Mouse (Mus musculus) NIH3T3 (cell line): ENCODE measurements around the gene Spock1.

Experiments
- DNase-seq: peaks from one replicate; pipeline ENCODE4 v3.0.0-alpha.2; 2012; ENCODE audit warnings: low read depth

Gene Spock1

DNA sequence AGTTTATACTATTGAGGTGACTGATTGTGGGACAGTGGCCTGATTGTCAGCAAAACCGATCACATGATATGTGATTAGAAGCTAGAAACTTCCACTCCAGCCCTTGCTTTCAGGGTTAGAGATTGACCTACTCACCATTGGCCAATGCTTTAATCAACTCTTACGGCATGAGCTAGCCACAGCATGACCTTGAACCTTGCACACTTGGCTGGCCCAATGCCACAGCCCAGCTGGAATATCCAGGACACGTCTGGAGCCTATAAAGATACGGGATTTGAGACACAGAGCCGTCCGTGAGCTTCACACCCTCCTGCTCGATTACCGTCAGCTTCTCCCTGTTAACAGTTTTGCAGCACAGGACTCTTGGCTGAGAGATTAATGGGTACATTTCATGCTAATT, 251.5 kb downstream of the Spock1 start:
- no peak for DNase-seq

DNA sequence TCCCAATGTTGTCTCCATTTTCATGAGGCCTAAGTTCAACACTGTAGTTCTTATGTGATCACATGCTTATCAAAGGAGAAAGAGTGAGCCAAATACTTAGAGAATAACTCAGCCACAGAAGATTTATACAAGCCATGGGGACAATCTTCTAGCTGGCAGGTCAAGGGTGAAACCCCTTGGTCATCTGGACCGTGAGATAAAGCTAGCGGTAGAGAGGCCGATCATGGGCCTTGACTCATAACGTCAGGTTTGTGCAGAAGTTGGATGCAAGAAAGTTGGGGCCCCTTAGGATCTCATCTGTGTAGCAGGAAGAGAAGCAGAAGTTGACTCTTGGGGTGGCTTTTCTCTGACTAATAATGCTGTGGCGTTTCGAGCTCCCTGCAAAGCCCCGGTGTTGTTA, 253.8 kb downstream of the Spock1 start:
- DNase-seq = no peak

DNA sequence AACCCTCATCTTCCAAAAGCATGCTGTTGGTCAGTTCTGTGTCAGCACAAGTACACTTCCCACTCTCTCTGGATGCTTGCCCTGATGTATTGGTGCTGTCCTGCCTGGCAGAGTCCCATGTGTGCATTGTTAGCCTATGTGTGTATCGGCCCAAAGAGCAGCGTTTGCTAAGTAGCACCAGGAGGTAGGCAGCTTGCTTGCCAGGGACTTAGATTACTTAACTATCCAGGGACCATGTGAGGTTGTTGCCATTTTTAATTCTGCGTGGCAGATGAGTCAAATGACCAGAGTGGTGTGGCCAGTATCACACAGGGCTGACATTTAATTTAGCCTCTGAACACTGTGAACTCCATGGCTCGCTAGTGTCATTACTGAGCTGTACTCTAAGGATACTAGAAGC, 256.9 kb downstream of the Spock1 start:
- DNase-seq = no peak

DNA sequence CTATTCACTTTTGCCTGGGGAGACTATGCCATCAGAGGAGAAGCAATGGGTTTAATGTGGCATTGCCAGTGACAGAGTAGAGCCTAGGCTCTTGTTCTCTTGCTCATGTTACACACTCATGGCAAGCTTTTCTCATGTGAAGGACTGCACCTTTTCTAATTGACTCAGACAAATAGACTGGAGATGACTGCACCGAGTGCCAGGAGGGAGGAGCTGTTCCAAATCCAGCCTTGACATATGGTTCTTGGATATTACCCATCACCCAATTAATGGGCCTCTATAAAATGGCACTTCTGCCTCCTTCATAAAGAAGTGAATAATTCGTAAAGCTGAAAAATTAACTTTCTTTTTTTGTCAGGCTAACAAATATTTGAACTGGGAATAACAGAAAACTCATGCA, 259.3 kb downstream of the Spock1 start:
- no peak for DNase-seq

DNA sequence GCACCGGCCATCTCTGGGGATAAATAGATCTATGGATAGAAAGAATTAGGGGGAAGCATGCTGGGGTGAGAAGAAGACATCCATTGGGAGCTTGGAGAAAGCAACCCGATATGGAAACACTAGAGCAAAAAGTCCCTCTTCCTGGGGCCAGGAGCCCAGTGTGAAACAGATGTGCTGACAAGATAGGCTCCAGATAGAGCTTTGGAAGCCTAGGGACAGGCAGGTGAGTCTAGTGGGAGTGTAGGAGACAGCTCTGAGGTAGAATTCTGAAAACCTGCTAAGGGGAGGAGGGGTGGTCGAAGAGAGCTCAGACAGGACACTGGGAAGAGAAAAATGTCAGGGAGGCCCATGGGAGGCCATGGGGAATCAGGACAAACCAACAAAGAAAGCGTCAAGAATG, 260.7 kb downstream of the Spock1 start:
- DNase-seq = no peak

DNA sequence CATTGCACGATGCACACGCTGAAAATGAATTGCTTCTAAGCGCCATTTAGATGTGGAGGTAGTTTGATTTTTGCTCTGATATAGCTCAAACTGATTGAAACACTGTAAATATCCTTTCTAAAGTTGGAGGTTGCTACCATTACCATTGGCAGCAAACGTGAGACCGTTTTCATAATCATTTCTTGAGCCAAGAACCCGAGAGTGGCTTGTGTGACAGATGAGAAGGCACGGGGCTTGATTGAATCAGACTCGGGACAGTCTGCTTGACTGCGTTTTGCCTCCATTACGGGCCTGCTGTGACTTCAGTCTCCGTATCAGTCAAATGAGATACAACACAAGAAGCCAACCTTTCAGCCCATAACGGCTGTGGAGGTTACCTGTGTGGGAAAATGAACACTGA, 265.1 kb downstream of the Spock1 start:
- no peak for DNase-seq

DNA sequence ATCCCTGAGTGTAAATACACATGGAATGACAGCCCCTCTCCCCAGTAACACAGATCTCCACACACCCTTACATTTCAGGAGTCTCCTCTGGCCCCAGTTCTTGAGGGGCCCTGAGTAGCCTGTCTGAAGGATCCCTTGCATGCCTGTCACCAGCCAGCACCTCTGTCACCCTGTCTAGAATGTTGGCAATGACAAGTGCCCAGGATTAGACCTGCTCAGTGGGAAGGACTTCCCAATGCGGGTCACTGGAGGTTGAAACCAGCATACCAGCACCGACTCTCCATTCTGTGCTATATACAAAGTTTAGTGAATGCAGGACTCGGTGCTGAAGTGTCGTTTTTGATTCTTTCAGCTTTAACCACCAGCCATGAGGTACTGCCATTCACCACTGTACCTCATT, 266.5 kb downstream of the Spock1 start:
- DNase-seq = no peak

DNA sequence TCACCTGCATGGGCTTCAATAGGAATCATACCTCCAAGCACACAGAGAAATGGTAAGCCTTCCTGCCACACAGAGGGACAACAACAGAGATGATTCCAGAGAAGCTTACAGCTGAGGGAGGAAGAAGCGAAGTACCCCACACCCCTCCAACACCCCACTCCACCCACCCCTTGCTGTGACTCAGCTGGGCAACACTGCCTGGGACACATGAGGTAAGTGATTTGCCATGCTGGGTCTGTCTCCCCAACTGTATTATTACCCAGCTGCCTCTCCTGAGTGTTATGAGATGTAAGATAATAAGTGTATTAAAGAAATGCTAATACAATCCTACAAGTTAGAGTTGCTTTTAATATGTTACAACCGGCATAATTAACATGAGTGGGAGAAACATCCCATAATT, 267.2 kb downstream of the Spock1 start:
- DNase-seq = no peak

DNA sequence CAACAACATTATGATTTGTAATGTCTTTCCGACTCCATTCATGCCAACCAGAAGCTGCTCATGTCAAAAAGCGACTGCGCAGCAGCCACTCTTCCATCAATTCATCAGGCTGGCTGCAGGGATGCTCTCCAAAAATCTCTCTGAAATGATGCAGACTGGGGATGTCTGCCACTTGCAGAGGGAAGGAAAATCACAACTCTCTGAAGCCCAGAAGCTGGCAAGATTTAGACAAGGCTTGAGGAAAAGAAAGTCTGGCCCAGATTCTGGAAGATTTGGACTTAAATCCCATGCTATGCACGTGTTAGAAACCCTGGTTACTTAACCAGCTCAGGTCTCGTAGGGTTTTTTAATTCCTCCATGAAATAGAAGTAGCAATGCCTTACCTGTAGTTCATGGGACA, 269.3 kb downstream of the Spock1 start:
- no peak for DNase-seq

DNA sequence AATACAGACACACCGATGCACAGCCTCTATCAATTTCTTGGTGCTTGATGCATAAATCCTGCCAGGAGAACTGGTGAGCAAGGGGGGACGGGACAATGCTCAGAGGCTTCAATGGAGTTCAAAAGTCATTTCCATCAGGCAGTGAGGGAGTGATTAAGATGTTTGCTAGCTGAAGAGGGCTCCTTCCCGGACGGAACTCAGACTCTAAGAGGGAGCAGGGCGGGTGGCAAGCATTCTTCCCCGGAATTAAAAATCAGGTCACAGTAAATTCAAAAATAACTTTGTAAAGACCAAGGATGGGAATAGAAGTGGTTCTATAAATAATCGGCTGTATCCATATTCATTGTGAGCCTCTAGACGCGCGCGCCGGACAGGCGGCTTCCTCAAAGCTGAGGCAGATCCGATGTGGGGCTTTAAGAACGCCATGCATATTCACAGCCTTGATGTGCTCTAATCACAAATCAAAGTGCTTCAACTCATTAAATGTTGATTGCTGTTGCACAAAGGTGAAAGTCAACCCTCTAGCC, 270.5 kb downstream of the Spock1 start:
- DNase-seq = no peak

DNA sequence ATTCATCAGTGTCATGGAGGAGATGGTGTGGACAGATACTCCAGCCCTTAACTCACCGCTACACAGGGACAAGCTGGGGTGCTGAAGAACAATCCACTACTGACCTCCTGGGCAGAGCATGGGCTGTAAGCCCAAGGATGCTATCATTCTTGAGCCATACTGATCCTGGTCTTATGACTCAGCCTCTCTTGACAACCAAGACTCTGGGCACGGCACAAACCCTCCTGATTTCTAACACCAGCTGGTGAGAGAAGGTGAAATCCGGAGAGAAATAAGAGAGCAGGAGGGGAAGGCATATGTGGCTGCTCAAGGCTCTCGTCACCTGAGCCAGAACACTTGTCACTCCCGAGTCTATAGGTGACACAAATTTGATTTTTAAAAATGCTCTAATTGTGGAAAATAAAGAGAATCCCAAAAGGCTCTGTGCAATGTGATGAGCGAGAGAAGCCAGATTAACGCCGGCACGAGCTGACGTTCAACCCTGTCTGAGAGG, 271.0 kb downstream of the Spock1 start:
- DNase-seq = no peak

DNA sequence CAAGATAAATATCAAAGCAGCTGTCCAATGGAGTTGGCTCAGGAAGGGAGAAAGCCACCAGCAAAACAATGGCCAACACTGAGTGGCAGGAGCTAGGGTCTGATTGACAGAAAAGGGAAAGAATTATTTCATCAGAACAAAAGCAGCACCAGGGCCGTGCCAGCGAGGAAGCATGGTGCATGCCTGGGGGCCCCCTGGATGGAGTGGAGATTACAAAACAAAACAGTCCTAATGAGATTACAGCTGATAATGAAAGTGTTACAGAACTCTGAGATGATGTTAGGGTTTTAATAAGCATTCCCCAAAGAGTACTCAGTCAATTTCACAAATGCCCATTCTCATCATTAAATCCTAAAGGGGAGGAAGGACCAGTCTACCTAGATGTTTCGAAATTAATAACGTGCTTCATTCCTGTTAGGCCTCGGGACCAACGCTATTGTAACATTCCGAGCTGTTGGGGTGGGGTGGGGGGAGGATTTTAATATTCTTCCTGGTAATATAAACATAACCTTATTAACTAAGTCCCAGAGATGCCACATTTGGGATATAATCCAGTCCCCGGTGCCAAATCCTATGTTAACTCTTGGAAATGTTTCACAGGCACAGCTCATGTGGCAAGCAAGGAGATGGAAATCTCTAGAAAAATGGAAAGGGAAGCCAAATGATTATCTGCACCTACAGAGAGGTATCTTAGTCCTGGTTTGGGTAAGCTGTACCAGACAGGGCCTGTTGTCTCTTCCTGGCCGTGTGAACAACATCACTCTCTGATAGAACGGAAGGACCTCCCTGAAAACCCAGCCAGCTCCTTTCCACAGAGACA, 271.7 kb downstream of the Spock1 start:
- DNase-seq = no peak

DNA sequence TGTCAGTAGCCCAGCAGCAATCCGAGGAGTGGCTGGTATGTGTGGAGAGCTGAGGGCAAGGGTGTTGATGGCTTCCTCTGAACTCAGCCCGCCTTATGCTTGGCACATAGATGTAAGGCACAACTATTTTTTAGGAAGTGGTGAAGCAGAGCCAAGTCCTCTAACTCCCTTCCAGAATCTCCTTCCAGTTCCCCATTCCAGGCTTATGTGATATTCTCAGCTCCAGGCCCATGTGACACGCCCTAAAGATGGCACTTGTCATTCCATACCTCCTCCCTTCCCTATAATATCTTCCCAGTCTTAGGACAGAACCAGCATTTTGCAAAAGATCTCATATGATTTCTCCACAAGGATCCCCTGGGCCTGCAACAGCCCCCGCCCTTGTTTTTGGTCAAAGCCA, 277.6 kb downstream of the Spock1 start:
- DNase-seq = no peak

DNA sequence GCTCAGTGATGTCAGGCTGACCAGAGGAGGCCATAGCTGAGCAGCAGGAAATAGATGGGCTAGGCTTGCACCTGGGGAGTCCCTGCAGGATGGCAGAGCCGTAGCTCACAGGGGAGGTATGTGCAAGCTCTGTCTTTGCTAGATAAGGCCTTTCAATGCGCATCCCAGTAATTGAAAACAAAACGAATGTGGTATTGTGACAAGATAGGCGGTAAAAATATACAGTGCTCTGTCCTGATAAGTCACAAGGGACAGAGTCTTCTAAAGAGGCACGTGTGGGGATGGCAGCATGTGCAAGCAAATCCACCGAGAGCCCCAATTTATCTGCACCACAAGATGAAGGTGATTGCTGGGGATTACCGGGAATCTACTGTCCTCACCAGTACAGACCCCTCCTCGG, 279.9 kb downstream of the Spock1 start:
- no peak for DNase-seq

DNA sequence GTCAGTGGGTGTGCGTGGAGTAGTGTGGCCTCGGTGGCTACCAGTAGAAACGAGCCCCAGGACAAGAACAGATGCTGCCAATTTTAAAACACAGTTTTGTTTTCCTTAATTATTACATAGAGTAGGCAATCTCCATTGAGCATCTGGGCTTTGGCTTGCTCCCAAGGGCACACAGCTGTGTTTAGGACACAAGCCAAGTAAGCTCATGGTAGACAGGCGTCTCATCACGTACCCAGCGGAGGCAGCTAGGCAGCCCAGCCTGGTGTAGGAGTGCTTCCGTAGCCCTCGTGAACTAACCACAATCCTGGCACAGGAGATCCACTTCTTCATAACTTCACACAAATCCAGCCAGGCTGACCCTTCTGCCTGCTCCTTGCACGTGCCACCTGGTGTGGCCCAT, 281.7 kb downstream of the Spock1 start:
- DNase-seq = no peak

DNA sequence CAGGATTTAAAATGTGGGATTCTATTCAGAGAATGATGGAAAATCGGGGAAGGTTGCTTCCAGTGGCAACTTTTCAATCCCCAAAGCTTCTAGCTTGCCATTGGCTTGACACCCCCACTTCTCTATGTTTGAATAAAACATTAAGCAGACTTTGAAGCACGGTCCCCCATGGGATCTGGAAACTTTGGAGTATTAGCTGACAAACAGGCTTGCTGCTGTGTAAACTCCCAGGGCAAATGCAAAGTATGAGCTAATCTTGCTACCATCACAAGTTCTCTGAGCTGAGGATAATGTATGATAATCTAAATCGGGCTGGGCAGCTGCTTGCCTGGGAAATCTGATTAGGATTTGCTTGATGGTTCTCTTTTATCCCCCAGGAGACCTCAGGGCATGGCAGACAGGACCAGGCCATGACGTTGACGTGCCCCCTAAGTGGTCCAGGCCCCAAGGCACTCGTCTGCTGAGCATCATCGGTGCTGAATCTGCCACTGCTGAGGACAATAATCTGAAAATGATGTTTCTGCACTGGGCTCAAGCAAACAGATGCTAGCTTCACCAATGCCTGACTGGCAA, 284.1 kb downstream of the Spock1 start:
- no peak for DNase-seq

DNA sequence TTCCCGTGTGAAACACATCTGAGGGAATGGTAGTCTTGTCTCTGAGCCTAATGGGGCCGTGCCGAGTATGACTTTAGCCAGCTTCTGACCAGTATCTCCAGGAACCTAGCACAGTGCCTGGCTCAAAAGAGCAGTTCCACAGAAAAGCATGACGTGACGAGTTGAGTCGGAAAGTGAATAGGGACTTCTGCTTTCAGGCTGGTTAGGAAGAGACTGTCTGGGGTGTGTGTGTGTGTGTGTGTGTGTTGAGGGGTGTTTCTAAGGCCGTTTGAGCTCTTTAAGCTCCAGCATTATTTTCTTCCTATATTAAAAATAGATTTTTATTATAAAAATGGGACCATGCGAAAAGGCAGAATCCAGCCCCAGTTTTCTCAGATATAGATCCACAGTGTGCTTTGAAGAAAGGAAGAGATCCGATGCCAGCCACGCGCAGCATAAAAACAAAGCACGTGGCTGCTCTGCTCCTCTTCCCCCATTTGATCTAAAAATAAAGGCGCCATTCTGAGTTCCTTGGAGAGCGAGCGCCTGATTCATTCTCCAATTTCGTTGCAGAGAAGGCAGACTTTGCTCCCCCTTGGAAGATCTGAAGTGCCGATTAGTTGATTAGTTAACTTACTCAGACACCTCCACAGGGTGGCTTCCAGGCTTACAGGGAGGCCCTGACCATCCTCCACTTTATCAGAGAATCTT, 288.9 kb downstream of the Spock1 start:
- no peak for DNase-seq

DNA sequence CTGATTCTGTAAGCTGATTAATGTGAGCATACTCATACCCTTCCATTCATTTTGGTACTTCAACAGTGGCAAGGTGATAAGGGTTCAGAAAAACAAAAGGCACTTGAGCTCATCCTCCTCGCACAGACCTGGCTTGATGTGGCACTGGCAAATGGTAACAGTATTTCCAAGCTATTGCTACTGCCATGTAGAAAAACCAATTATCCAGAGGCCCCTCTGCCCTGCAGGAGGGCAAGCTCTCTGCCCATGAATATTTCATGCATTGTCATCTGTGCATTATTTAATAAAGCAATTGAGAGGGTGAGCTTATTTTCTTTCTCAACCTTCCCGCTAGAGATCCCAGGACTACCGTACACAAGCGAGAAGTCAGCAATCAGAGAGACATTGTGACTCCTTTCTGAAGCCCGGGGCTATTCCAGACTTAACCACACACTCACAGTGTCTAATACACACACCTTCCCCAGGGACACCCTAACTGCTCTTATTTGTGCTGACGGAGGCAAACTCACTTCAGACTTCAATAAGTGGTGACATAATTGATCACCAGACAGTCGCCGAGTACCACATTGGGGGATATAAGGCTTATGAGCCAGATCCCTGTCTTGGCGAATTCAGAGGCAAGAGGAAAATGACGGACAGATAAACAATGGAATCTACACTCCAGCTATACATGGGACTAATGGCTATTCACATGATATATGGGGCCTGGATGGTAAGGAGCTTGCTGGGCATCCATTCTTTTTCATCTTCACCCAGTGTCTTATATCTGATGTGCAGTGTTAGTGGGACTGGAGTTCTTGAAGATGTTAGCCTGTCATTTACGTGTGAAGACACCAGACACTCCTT, 296.6 kb downstream of the Spock1 start:
- no peak for DNase-seq

DNA sequence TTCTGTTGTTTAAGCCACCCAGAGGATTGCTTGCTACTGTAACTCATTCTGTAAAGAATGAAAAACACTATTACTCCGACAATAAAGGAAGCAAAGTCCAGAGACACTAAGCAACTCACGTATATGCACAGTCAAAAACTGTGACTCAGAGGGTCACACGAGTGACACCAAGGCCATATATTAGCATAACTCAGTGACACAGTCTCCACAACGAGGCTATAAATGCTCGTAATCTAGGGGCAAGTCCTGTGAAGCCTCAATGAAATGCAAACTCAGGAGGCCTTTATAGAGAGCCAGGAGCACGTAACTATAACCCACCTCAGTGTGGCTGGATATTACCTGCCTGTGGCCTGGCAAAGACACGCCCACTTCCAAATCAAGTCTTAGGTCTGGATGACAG, 298.2 kb downstream of the Spock1 start:
- DNase-seq = no peak

DNA sequence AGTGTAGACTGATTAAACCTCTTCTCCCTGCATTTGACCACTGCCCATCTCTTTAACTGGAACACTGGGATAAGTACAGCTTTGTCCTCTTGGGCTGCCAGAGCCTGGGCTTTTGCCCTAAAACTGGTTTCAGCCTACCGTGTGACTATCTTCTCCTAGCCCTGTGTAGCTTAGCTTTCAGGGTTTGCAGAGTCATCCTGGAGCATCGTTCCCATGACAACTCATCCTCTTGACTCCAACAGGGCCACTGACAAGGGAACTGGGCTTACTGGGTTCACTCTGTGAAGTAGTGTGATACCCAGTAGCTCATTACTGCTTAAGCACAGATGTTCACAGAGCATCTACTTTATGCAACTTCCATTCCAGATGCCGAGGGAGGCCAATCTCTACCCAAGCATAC, 303.7 kb downstream of the Spock1 start:
- DNase-seq = no peak

DNA sequence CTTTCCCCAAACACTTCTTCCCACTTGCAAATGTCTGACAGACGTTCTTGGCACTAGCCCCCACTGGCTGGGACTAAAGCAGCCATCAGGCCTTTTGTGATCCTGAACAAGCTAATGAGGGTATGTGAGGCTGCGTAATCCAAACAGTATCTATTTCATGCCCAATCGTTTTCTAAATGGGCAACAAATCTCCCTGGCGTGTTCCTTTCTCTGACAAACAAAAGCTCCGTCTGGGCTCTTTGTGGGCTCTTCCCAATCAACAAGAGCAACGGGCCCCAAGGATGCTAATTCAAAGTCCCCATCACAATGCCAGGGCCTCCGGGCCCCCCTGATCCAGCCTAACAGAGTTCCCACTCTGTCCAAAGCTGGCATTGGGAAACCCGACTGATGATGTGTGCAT, 304.9 kb downstream of the Spock1 start:
- DNase-seq = no peak

DNA sequence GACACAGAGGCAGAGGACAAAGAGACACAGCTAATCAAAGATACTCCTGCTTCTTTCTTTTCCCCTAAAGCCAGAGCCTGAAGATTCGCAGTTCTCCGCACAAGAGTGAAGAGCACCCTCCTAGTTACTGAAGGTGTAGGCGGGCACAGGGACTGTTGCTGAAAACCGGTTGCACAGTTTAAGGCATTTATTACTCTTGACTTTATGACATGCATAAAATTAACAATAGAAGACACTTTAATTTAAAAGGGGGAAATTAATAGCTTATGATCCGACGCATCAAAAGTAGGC, 312.4 kb downstream of the Spock1 start:
- no peak for DNase-seq
